ENCODE assay signal across 8 mouse cellular contexts in the genomic region with DNA sequence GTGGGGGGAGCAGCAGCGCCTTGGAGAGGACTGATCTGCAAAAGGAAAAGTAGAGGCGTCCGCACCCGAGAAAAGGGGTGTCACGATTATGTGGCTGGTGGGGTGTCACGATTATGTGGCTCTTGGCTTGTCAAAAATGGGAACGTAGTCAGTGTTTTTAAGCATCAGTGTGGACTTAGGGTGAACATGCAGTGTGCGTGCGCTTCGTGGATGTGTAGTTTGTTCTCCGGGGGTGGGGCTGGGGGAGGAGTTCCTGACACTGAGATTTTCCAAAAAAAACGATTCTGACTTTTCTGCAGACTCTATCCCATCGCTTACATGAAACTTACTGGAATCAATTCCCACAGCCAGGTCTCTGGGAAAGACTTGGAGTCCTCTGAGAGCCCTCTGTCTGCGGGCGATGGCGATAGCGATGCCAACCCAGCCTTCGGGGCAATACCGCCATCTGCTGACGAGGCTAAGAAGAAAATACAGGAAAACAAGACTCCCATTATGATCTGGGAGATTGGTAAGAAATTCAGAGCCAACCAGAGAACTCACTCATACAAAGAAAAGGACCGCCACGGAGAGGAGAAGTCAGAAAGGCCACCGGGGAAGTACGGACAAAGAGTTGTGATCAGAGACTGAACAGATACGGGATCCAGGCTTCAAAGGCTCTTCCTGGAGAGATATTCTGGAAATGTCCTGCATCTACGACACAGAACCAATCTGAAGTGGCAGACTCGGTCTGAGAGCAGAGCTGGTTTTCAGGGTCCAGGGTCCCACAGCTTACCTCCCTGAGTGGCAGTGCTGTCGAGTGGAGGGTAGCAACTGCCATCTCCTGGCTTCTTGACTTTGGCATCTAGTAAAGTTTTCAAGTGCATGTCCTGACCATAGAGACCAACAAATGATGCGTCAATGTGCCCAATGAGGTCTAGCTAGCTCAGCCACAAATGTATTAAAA. TPM values are rescaled to one million over a fixed set of nuclear protein-coding genes. Genes with fewer than 3 reads are reported as not detected.
DNase-seq lines count a peak whose midpoint lies in the region; ATAC-seq lines count a peak whose summit lies in the region.

No protein-coding gene starts in this region.

- intact Hi-C loops in gastrocnemius, postnatal 14 days (cut with DNase I; ENCODE audit: low total_unique reads): loop anchor here (10.0 kb wide), 1 partner anchor 137 kb away; no protein-coding TSS in a partner anchor

- ATAC-seq in megakaryocyte, adult 5-6 weeks (ENCODE audit: poor library complexity, severe bottlenecking): peak; percentile 51

- peak; percentile 53 to 62 for DNase-seq in adrenal gland, adult 18-20 months (ENCODE audit: low spot score in 2 of 2)
- peak; percentile 89 for DNase-seq in embryo, embryonic 10.5 days (ENCODE audit: low spot score)
- DNase-seq in gastrocnemius, postnatal 14 days: peak; percentile 47
- DNase-seq in induced T-regulatory cell, adult 2 months (ENCODE audit: low read depth): peak; percentile 70
- DNase-seq in left cerebral cortex, adult 8-10 months (ENCODE audit: low spot score in 2 of 2): peak; percentile 39 to 43
- peak; percentile 77 to 88 for DNase-seq in right cerebral cortex, postnatal 10 days (ENCODE audit: low spot score in 2 of 2)
- peak; percentile 43 to 65 for DNase-seq in urinary bladder, postnatal 36 days (ENCODE audit: low spot score in 2 of 2)

RNA-seq across cellular contexts. Expression of a gene that starts 51.6 kb away (rescaled TPM):
- 10 to 100 TPM; 20.1 to 26.7 TPM for total RNA-seq in adrenal gland, adult 18-20 months (2021)
- 10 to 100 TPM in 1 of 2 experiments, 1 to 10 TPM in 1; 8.0 to 10.7 TPM for total RNA-seq in gastrocnemius, postnatal 14 days (2021)
- 10 to 100 TPM; 52.8 to 60.3 (median 57.5) TPM for total RNA-seq in left cerebral cortex, adult 8-10 months (2022)
- total RNA-seq in megakaryocyte, adult 5-6 weeks (2015): 5.0 and 13.3 TPM in 2 replicates
- 3.3 and 3.6 TPM in 2 replicates for total RNA-seq in megakaryocyte, adult 5-6 weeks (2017)

Comparison
In these comparisons a context has a peak if more than half of its experiments do, and no peak if none do; other contexts are left out.
1. Peak in every context shown above with its lines: DNase-seq and ATAC-seq.